Mouse (Mus musculus): Measurements from ENCODE around the gene Nme1. TPM values are rescaled to one million over a fixed set of nuclear protein-coding genes. Genes with fewer than 3 reads are reported as not detected.

The Nme1 gene
- total RNA-seq, 4 experiments from 2014 or later, result 72.6 to 105 (median 82.2) TPM

Other genes starting within 250 kb of the Nme1 start
- gene Utp18, start 82.8 kb downstream of the Nme1 start, total RNA-seq (2022), result 10 to 100 TPM; 21.6 to 23.3 (median 22.4) TPM
- 10 to 100 TPM; 28.4 to 40.9 (median 33.5) TPM for gene Mbtd1, start 82.7 kb downstream of the Nme1 start, total RNA-seq (2022)
- 100 to 1,000 TPM in 2 of 4 experiments, 10 to 100 TPM in 2; 88.3 to 126 (median 105) TPM for gene Nme2, start 12.3 kb downstream of the Nme1 start, total RNA-seq (2022)
- gene Gm20390, start 228 bp downstream of the Nme1 start, total RNA-seq (2022), result 100 to 1,000 TPM in 2 of 4 experiments, 10 to 100 TPM in 2; 86.0 to 119 (median 96.1) TPM
- gene Spag9, start 27.6 kb upstream of the Nme1 start, total RNA-seq (2022), result 100 to 1,000 TPM; 205 to 236 (median 220) TPM
- gene Tob1, start 242.9 kb upstream of the Nme1 start, total RNA-seq (2022), result 10 to 100 TPM; 35.8 to 44.1 (median 39.9) TPM